Mouse (Mus musculus) cerebellum, adult 11-12 months (tissue): ENCODE measurements around the gene Olfr517.

Experiments
- DNase-seq: peaks from one replicate; pipeline ENCODE4 v3.0.0; 2022

Olfr517 gene

DNA sequence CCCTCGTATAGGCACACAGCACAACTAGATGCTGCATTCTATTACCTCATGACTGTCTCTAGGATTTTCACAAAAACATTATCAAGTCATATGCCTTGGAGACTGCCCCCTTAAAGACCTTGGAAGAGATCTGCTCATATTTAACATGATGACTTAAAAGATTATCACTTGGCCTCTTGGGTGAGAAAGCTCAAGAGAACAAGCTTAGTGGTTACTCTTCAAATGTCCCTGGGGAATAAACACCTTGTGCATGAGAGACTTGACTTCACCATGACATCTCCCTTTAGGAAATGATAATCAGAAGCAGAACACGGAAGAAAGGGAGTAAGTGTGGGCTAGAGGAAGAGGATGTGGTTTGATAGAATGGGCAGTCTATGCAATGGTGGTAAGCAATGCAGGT, at the start of gene Olfr517:
Gene Olfr517 (minus strand): TSS at position 101 of the 400 bp plus-strand sequence.
- DNase-seq = no peak

GRCm38 (mm10) chr7:108903969-108904368, 31.8 kb upstream of the Olfr517 start:
- DNase-seq = no peak

- DNase-seq = no peak
Measured at GRCm38 (mm10) chr7:108894320-108894719, 22.1 kb upstream of the Olfr517 start, which contains the start of gene Olfr519. Gene Olfr519, minus strand, starts transcription at chr7:108894420.

DNA sequence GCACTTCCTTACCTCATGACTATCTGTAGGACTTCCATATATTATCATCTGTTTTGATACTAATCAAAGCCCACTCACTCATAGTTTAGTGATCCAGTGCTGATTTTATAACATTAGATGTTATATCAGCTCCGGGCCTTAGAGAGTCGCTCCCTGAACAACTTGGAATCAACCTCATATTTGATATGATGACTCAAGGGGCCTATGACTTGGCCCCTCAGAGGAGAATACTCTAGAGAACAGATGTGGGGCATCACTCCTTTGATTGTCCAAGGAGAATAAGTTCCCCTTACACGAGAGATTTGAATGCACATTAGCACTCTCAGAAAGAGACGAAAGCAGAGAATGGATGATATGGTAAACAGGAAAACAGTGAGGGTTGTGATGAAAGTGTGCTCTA, 12.7 kb upstream of the Olfr517 start, which contains the start of gene Olfr518:
Gene Olfr518 (minus strand): TSS at position 101 of the 400 bp plus-strand sequence.
- DNase-seq = no peak

DNA sequence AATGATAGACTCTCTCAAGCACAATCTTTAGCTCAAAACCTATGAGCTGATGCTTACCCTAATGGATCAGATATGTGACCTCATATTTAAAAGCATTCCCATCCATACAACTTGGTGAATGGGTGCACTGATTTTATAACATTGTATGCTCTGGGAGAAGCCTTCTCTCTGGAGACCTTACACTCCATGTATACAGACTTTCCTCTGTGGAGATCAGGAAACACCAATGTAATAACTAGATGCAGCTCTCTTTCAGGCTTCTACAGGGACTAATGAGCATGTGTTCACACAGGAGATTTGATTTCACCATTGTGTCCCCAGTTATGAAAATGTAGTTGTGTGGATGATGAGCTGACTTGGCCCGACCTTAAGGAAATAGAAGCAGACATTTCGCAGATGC, 21.8 kb downstream of the Olfr517 start, which contains the start of gene Olfr516:
Gene Olfr516 (minus strand): TSS at position 101 of the 400 bp plus-strand sequence.
- DNase-seq = no peak

DNA sequence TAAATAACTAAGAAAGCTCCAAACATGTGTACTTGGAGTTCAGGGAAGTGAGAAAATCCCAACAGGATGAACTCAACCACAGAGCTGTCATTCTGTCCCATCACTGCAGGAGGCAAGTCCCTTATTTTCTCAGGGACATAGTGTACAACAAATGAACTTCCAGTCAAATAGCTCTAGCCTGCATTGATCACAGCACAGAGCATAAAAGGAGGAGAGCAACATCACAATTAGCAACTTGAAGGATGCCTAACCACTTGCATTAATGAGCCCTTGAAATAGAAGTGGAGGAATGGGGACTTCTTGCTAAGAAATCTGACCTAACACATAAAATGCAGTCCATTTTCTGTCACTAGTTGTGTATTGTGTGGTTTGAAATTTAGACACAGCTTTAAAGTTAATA, 46.3 kb downstream of the Olfr517 start, which contains the start of gene Olfr514:
Gene Olfr514 (minus strand): TSS at position 101 of the 400 bp plus-strand sequence.
- DNase-seq = no peak
